Mouse (Mus musculus): ENCODE data around the gene Stab2. TPM values are rescaled to one million over a fixed set of nuclear protein-coding genes. Genes with fewer than 3 reads are reported as not detected.

The Stab2 gene
- polyA plus RNA-seq, 1 experiment from 2014 or later = 0.26 TPM

DNA sequence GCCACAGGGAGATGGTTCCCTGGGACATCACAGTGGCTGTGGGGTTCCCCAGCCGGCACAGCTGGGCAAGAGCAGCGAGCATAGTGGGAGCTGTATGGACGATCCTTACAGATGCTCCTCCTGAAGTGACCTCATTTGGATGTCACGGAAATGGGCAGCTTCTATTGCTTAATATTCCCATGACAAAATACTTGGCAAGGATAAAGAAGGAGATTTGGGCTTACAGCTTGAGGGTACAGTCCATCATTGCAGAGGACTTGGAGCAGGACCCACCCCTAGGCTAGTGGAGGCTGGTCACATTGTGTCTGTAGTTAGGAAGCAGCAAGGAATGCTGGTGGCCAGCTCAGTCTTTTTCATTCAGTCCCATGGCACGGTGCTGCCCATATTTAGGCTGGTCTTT lies 197.2 kb downstream of the Stab2 start:
- 0 out of 2 replicates have a peak, but pooled peaks cover 4% of the 10 kb centered on the region for H3K36me3 ChIP-seq (replicated peaks)
- H3K27ac ChIP-seq (replicated peaks) = no peak overlapping the region
- H3K9me3 ChIP-seq = no peaks in the 10 kb centered on the region
- WGBS = 91% methylated on average over 5 of the region's 5 CpGs
- peaks cover 19% of the 10 kb centered on the region for H3K4me1 ChIP-seq
- no peak overlapping the region for H3K4me3 ChIP-seq
- DNase-seq (ENCODE audit: low spot score) = no peak
- H3K27me3 ChIP-seq (replicated peaks; ENCODE audit: low read depth, poor library complexity, severe bottlenecking) = no peaks in the 10 kb centered on the region

DNA sequence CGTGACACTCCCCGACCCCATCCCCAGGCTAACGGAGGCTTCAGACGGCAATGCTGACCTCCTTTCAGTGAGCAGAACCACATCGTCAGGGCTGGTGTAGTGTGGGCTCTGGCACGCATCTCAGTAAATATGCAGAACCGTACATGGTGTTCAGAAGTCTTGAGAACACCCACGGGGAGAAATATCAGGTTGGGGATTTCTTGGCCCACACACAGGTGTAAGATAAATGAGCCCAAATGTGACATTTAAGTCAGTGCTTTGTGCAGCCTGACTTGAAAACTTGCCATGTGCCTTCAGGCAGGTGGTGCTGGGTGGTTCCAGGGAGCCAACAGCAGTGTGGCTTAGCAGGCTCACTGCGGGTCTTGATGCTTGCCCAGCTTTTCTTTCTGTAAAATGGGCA lies 197.8 kb downstream of the Stab2 start:
- no peaks in the 10 kb centered on the region for H3K27me3 ChIP-seq (replicated peaks; ENCODE audit: low read depth, poor library complexity, severe bottlenecking)
- H3K36me3 ChIP-seq (replicated peaks) = 0 out of 2 replicates have a peak, but pooled peaks cover 4% of the 10 kb centered on the region
- no peaks in the 10 kb centered on the region for H3K9me3 ChIP-seq
- no peak for DNase-seq (ENCODE audit: low spot score)
- H3K27ac ChIP-seq (replicated peaks) = no peak overlapping the region
- H3K4me1 ChIP-seq = peaks cover 18% of the 10 kb centered on the region
- WGBS = 85% methylated on average over 9 of the region's 9 CpGs
- H3K4me3 ChIP-seq = no peak overlapping the region

DNA sequence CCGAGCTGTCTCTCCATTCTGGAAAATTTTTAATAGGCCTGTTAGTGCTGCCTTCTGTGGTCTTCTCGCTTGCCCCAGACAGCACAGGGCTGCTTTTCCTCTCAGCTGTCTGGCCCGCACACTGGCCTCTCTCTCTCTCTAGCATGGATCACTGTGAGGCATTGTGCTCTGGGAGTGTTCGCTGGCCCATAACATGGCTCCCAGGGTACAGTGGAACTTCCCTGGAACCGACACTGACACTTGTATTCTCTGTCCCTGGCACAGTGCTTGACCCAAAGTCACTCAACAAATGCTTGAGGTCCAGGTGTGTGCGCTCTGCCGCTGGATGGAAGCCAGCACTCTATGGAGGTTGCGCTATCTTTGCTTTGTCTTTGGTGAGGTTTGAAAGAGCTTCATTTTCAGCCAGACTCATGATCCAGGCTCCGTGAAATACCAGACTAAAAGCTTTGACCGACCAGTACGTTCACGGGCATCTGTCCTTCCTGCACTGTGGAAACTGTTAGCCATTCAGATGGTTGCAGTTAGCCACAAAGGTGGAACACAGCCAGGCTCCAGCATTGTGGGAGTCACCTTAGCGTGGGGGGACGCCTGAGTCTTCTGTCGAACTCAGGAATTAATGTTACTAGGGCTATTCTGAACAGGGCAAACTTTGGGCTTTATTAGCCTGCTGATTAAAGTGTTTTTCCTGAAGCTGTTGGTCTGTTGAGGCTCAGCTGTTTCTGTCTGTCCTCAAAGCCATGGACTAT lies 199.6 kb downstream of the Stab2 start:
- H3K27ac ChIP-seq (replicated peaks) = no peak overlapping the region
- H3K36me3 ChIP-seq (replicated peaks) = 0 out of 2 replicates have a peak, but pooled peaks cover 4% of the 10 kb centered on the region
- no peaks in the 10 kb centered on the region for H3K9me3 ChIP-seq
- H3K27me3 ChIP-seq (replicated peaks; ENCODE audit: low read depth, poor library complexity, severe bottlenecking) = no peaks in the 10 kb centered on the region
- DNase-seq (ENCODE audit: low spot score) = no peak
- H3K4me3 ChIP-seq = no peak overlapping the region
- 79% methylated on average over 15 of the region's 15 CpGs for WGBS
- H3K4me1 ChIP-seq = peaks cover 4% of the 10 kb centered on the region; the same call in 1 of the 2 replicates

DNA sequence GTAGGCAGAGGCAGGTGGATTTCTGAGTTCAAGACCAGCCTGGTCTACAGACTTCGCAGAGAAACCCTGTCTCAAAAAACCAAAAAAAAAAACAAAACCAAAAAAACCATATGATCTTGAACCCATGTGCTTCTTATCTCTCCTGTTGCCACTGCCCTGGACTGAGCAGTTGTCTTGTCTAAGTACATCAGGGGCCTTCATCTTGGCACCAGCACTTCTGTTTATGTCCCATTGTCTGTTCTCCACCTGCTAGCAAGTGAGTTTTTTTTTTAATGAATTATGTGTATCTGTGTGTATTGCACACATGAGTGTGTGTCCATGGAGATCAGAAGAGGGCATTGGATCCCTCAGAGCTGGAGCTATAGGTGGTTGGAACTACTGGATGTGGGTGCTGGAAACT lies 200.5 kb downstream of the Stab2 start:
- H3K9me3 ChIP-seq = no peaks in the 10 kb centered on the region
- no peak overlapping the region for H3K27ac ChIP-seq (replicated peaks)
- 0 out of 2 replicates have a peak, but pooled peaks cover 4% of the 10 kb centered on the region for H3K36me3 ChIP-seq (replicated peaks)
- no peaks in the 10 kb centered on the region for H3K27me3 ChIP-seq (replicated peaks; ENCODE audit: low read depth, poor library complexity, severe bottlenecking)
- peaks cover 4% of the 10 kb centered on the region; the same call in 1 of the 2 replicates for H3K4me1 ChIP-seq
- WGBS = 92% methylated on average over 1 of the region's 1 CpGs
- no peak for DNase-seq (ENCODE audit: low spot score)
- H3K4me3 ChIP-seq = no peak overlapping the region

DNA sequence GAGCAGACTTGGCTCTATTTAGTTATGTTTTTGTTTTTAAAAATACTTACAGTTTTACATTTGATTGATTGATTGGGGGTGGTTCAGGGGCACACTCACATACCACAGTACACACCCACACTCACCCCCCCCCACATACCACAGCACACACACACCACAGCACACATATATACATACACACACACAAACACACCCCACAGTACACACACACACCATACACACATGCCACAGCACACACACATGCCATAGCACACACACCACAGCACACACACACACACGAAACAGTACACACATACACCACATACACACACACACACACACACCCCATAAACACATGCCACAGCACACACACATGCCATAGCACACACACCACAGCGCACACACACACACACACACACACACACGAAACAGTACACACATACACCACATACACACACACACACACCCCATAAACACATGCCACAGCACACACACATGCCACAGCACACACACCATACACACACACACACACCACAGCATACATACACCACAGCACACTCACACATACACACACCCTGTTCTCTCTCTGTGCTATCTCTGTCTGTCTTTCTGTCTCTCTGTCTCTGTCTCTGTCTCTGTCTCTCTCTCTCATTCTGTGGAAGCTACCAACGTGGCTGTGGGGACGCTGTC lies 211.6 kb downstream of the Stab2 start:
- Histone ChIP-seq H3K36me3 (replicated peaks) (no peaks in the 10 kb centered on the region), H3K4me1 (peaks cover 9% of the 10 kb centered on the region), H3K4me3 (no peak overlapping the region), H3K27me3 (replicated peaks; ENCODE audit: low read depth, poor library complexity, severe bottlenecking) (no peaks in the 10 kb centered on the region), H3K27ac (replicated peaks) (no peak overlapping the region), H3K9me3 (no peaks in the 10 kb centered on the region)
- DNase-seq (ENCODE audit: low spot score) = no peak
- 92% methylated on average over 5 of the region's 5 CpGs for WGBS

DNA sequence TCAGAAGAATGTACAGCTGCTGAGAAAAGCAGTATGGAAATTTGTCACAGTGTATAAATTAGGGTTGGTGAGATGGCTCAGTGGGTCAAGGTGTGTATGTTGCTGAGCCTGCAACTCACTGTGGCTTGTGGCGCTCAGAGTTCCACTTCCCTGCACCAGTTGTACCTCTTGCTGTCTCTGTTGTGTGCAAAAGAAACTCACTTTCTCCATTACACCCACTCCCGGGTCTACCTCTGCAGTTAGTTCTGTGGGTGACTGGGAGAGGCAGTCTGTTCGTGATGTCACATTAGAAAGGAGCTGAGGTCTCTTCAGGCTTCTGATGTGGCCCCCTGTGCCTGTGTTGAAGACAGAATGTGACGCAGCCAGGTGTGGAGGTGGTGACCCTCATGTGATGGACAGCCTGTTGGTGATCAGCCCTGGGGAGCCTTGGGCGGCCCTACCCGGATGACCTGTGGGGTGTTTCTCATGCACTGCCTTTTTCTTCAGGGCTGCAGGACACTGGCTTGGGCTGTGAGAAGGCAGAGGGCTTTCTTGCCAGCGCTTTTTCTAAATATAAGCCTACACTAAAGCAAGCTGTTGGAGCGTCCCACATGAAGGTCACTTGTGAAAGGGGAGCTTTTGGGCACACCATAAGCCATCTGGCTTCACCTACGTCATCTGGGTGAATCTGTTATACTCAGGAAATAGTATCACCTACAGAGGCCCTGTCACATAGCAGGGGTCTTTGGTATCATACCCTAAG lies 212.9 kb downstream of the Stab2 start:
- Histone ChIP-seq H3K4me1 (peaks cover 9% of the 10 kb centered on the region), H3K36me3 (replicated peaks) (no peaks in the 10 kb centered on the region), H3K9me3 (no peaks in the 10 kb centered on the region), H3K27ac (replicated peaks) (no peak overlapping the region), H3K27me3 (replicated peaks; ENCODE audit: low read depth, poor library complexity, severe bottlenecking) (no peaks in the 10 kb centered on the region), H3K4me3 (no peak overlapping the region)
- no peak for DNase-seq (ENCODE audit: low spot score)
- 94% methylated on average over 9 of the region's 9 CpGs for WGBS

DNA sequence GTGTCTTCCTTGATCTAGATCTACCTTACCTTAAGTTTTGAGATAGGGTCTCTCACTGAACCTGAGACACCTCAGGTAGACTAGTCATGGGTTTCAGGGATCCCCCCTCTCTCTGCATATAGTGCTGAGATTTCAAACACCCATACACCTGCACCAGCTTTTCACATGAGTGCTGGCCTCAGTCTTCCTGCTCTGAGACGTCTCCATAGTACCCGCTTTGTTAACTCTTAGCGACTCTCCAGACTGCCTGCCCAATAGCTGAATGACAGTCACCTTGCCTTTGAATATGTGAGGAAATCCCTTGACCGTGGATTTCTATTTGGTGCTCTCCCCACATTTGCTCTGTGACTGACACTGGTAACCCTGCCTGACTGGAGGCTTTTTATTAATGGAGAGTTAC lies 213.6 kb downstream of the Stab2 start:
- no peak overlapping the region for H3K27ac ChIP-seq (replicated peaks)
- no peak for DNase-seq (ENCODE audit: low spot score)
- WGBS = 90% methylated on average over 4 of the region's 4 CpGs
- H3K27me3 ChIP-seq (replicated peaks; ENCODE audit: low read depth, poor library complexity, severe bottlenecking) = no peaks in the 10 kb centered on the region
- H3K36me3 ChIP-seq (replicated peaks) = no peaks in the 10 kb centered on the region
- H3K4me1 ChIP-seq = peaks cover 9% of the 10 kb centered on the region
- H3K9me3 ChIP-seq = no peaks in the 10 kb centered on the region
- no peak overlapping the region for H3K4me3 ChIP-seq

DNA sequence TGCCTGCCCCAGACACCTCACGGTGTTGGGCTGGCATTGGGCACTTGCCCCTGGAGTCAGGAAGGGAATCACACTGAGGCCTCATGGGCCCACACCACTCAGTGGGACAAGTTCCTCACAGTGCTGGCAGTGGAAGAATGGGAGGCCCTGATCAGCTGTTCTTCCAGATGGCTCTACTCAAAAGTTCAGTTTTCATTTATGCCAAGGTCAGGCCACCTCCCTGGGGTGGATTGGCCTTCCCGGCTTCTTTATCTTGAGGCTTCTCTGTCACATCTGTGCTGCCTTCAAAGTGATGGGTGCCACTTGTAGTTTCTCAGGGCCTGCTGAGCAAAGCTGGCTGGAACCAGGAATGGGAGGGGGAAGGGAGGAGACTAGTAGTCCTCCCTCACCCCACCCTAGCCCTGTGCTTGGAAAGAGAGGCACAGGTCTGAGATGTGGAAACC lies 214.3 kb downstream of the Stab2 start:
- Histone ChIP-seq H3K9me3 (no peaks in the 10 kb centered on the region), H3K27ac (replicated peaks) (no peak overlapping the region), H3K27me3 (replicated peaks; ENCODE audit: low read depth, poor library complexity, severe bottlenecking) (no peaks in the 10 kb centered on the region), H3K4me1 (peaks cover 12% of the 10 kb centered on the region), H3K4me3 (no peak overlapping the region), H3K36me3 (replicated peaks) (no peaks in the 10 kb centered on the region)
- 77% methylated on average over 2 of the region's 2 CpGs for WGBS
- no peak for DNase-seq (ENCODE audit: low spot score)

DNA sequence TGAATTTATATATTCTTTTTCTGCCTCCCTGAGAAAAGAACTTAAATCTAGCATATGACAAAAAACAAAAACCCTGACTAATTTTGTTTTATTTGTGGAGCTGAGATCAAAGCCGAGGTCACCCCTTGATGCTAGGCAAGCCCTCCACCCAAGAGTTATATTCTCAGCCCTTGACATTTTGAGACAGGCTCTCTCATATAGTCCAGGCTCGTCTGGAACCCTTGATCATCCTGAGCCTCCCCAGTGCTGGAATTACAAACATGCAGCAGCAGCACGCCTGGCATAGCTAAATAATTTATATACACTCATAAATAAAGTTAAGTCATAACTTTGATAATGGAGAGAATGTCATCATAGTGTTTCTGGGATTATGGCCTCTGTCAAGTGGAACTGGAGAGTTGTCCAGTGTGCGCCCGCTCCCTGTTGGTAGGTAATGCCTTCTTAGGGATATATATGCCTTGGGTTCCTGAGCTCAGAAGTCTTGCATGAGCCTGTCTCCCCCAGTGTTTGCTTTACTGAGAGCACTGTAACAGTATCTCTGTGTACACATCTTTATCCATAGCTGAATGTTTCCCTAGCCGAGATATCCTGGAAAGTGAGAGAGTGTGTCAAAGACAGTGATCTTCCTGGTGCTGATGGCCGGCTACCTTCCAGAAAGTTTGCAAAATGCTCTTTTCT lies 216.2 kb downstream of the Stab2 start:
- Histone ChIP-seq H3K9me3 (no peaks in the 10 kb centered on the region), H3K4me1 (peaks cover 21% of the 10 kb centered on the region), H3K27me3 (replicated peaks; ENCODE audit: low read depth, poor library complexity, severe bottlenecking) (no peaks in the 10 kb centered on the region), H3K27ac (replicated peaks) (no peak overlapping the region), H3K4me3 (no peak overlapping the region), H3K36me3 (replicated peaks) (no peaks in the 10 kb centered on the region)
- 79% methylated on average over 7 of the region's 7 CpGs for WGBS
- DNase-seq (ENCODE audit: low spot score) = no peak

Other genes with a start within 250 kb of the Stab2 start
- not detected in 2 replicates for gene Gm49358, start 244.1 kb downstream of the Stab2 start, polyA plus RNA-seq (2016; fragmentation: Nextera tagmentation; extraction: Ambion mirVana)
- gene Nt5dc3, start 229.0 kb downstream of the Stab2 start, polyA plus RNA-seq (2016; fragmentation: Nextera tagmentation; extraction: Ambion mirVana) = 0.75 and 0.85 TPM in 2 replicates
- gene 1700113H08Rik, start 50.0 kb upstream of the Stab2 start, polyA plus RNA-seq (2016; fragmentation: Nextera tagmentation; extraction: Ambion mirVana) = not detected in 2 replicates

Data from embryonic facial prominence, embryonic 10.5 days (tissue).